Mouse (Mus musculus): ENCODE results near the gene Crtap.
"Not testable (repeated sequence)": the region's sequence is repeated elsewhere in the genome, so short reads cannot be mapped to it uniquely, and the experiment has no call there.

Gene Crtap

DNA sequence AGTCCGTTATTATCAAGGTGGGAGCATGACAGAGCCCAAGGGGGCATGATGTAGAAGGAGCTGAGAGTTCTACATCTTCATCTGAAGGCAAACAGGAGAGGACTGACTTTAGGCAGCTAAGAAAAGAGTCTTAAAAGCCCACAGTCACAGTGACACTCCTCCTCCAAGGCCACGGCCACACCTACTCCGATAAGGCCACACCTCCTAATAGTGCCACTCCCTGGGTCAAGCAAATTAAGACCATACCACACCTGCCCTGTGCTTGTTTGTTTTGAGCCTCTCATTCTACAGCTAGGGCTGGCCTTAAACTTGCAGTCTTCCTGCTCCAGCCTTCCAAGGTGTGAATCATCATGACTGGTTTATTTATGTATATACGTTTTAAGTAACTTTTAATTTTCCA lies 4.8 kb upstream of the Crtap start:
- DNase-seq (ENCODE audit: low spot score) = no peak

DNA sequence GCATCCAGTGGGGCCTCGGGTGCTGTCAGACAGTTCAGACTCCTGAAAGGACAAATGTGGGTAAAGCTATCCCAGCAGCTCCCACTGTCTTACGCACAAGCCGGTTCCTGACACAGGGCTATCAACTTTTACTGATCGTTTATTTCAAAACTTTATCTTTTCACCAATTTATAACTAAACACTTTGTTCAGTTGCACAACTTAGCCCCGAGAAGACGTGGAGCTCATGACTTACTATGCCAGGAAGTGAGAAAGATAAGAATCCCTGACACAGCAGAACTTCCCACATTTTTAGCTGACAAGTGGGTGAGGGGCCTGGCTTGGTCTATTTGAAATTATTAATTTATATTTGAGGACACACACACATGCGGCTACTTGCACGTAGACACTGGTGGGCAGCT lies 4.2 kb upstream of the Crtap start:
- no peak for DNase-seq (ENCODE audit: low spot score)

DNA sequence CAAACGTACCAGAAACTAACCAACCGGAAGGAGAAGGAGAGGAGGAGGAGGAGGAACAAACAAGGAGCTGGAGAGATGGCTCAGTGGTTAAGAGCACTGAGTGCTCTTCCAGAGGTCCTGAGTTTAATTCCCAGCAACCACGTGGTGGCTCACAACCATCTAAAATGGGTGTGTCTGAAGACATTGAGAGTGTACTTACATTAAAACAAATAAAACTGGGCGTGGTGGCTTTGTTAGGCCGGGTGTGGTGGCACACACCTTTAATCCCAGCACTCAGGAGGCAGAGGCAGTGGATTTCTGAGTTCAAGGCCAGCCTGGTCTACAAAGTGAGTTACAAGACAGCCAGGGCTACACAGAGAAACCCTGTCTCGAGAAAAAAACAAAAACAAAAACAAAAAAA lies 3.7 kb upstream of the Crtap start:
- not testable (repeated sequence) for DNase-seq (ENCODE audit: low spot score)

DNA sequence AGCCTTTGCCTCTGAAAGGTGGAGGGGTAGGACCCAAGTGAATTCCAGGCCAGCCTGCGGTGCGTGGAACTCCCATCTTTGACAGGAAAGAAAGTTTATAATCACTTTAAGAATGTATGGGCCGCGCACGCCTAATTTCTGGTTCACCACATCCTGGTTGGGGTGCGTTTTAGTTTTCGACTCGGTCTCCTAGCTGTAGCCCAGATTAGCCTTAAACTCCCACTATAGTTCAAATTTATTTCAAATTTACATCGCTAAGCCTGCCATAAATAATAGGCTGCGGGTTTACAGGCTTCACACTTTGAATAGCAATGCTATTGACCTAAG lies 237 bp upstream of the Crtap start:
- no peak for DNase-seq (ENCODE audit: low spot score)

DNA sequence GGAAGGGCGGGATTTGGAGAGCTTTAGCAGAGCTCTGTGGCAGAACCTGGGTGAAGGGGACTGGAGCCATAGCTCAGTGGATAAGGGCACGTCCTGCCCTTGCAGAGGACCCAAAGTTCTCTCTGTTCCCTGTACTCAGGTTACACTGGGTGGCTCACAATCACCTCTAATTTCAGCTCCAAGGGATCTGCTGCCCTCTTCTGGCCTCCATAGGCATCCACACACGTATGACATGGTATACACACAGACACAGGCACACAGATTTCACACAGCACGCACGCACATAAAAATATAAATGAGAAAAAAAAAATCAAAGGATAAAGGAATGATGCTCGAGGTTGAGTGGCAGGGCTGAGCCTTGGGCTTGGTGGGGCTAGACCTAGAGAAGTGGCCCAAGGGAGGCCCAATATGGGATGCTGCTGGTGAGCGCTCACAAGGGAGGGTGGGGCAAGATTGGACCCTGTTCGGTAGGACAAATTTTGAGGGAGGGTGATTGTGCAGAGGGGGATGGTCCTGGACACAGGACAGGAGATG lies 1.0 kb downstream of the Crtap start:
- peak; percentile 48 for DNase-seq (ENCODE audit: low spot score)

DNA sequence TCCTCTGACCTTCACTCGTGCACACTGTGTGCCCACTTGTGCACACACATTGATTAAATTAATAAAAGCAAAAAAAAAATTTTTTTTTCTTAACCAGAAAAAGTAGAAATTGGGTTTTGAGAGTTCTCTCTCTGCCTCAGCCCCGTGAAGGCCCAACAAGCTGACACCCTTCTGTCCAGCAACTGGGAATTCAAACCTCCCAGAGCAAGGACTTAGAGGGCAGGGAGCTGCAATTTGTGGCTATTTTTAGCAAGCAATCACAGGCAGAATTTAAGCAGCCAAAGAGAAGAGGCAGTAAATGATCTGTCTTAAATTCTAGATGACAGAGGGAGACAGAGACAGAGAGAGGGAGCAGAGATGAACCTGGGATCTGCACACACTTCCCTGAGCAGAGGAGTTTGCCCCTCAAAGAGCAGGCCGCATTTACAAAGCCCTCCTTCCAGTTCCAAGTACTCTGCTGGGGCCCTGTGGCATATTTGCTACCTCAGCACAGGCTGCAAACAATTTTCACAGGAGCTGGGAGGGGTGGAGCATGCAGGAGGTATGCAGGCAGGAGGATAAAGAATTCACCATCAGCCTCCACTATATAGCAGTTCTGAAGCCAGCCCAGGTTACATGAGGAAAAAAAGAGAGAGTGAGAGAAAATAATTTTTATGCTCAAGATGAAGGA lies 1.6 kb downstream of the Crtap start:
- DNase-seq (ENCODE audit: low spot score) = no peak

DNA sequence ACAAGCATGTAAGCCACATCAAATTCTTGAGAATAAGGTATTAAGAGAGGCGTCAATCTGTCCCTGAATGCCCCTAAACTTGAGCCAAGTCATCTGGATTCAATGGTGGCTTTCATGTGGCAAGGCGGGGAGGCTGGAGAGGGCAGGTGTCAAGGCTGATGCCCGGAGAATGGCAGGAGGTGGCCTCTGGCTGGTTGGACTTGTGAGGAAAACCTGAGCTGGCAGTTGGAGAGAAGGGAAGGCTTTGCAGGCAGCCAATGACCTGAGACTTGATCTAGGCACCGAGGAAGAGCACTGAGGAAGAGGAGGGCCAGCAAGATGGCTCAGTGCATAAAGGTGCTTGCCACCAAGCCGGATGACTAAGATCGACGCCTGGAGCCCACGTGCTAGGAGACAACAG lies 2.2 kb downstream of the Crtap start:
- DNase-seq (ENCODE audit: low spot score) = no peak

DNA sequence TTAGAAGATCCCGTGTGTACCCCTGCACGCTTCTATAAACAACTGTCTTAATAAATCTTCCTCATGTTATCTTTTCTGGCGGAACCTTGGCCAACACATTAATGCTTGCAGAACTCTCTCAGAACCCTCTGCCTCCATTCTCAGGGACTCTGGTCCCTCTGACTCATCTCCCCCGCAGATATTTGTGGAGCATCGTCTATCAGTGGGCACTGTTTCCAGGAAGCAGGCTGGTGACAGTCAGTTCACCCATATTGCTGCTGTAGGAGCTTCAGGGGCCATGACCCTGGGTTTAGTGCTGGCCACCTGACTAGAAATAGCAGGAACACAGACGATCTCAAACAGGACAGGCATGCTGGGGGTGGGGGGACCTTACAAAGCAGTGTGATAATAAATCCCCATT lies 3.4 kb downstream of the Crtap start:
- DNase-seq (ENCODE audit: low spot score) = no peak

DNA sequence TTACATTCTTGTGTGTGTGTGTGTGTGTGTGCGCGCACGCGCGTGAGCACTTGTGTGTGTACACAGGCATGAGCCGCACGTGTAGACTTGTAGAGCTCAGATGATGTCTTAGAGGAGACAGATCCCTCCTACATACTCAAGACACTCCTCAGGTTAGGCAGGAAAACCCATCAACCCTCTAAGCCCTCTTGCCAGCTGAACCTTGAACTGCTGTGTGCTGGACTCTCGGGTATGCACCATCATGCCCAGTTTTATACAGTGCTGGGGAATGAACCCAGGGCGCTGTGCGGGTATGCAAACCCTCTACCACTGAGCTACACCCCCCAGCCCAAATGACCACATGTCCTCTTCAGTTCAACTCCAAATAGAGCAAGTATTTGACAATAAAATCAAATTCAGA lies 5.3 kb downstream of the Crtap start:
- DNase-seq (ENCODE audit: low spot score) = no peak

DNA sequence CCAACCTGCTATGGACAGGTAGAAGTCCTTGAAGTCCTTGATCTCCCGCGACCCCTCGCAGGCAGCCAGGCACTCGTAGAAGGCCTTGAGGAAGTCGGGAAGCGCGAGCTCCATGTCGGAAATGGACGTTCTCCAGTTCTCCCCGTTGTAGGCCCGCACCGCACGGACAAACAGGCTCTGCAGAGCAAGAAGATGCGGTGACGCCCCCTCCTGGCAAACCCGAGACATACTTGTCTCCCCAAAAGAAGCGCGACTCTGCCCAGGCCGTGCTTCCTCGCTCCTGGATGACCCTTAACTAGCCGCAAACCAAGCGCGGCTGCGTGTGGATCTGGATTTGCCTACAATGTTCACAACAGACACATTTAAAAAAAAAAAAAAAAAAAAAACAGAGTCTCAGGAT lies 5.8 kb downstream of the Crtap start:
- no peak for DNase-seq (ENCODE audit: low spot score)

DNA sequence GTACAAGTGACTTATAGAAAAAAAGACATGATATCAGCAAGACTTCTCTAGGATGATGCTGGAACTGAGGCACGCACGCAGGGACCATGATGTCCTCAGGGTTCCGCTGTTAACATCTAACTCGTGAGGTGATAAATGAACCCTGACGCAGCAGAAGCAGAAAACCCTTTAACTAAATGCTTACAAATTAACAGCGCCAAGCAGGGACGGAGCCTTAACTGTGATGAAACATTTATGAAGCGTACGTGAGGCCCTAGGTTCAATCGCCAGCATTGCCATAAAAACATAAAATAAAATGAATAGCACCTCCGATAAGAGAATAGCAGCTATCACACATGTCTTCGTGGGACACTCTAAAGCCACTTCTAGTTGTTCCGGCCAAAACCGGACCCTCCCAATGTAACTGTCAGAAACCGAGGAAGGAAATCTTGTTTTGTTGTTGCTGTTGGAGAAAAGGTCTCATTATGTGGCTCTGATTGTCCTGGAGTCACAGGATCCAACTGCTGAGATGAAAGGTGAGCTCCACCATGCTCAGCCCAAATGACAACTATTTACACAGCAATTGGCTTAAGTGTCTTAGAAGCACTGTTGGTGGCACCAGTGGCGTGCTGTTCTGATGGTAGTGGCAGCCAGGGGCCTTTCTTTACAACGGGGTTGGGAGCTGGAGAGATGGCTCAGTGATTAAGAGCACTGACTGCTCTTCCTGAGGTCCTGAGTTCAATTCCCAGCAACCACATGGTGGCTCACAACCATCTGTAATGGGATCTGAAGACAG lies 7.4 kb downstream of the Crtap start:
- DNase-seq (ENCODE audit: low spot score) = no peak

DNA sequence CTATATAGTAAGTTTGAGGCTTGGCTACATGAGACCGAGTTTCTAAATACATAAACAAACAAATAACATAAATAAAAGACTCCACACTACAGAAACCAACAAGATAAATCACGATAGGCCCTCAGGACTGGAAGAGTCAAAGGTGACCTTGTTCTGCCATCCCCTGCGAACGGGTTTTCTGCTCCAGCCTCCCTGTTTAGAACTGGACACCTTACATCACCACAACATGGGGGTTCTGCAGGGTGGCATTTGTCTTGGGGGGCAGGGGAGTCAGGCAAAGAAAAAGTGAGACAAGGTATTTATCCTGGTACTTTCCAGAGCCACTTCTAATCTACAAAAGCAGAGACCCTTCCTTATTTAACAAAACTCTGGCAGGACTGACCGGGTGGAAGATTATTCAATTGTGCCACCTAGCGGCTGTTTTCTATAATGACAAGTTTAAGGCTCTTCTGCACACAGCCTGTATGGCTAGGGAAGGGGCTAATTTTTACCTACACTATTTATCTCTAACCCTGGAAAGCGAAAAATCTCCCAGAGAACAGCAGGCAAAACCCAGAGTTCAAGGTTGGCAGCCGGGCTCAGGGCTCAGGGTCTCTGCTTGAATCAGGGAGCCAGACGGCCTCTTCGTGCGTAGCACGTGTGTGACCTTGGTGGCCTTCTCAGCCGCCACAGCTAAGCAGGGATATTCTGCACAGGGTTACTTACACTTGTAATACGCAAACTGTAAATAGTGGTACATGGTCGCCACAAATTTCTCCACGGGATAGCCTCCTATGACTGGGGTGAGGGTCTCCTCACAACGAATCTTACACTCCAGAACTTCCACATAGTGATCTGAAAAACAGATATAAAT lies 9.4 kb downstream of the Crtap start:
- DNase-seq (ENCODE audit: low spot score) = peak; percentile 70

DNA sequence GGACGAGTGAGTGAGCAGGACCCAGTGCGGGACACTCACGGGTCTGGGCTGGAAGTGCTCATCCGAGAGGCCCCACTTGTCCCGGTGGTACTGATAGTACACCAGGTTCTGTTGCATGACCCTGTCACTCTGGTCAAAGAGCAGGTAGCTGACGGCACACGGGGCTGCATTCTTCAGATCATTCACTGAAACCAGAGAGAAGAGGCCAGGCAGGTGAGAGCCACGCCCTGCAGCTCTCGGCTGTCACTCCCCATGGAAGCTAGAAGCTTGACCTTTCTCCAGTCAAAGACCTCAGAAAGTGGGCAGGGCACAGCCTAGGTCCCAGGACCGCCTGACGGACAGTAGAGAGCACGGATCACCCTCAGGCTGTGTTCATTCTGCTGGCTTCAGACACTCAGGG lies 10.6 kb downstream of the Crtap start:
- no peak for DNase-seq (ENCODE audit: low spot score)

DNA sequence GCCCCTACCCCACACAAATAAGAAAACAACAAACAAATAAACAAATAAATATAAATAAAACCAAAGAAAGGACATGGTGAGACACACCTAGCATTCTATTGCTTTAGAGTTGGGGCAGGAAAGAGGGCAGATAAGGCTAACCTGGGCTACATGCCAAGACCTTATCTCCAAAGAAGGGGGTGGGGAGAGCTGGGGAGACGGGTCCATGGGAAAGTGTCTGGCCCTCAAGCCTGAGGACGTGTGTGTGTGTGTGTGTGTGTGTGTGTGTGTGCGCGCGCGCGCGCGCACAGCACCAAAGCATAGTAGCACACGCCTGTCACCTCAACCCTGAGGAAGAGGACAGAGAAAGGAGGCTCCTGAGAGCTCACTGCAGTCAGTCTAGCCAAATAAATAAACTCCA lies 13.3 kb downstream of the Crtap start:
- no peak for DNase-seq (ENCODE audit: low spot score)

DNA sequence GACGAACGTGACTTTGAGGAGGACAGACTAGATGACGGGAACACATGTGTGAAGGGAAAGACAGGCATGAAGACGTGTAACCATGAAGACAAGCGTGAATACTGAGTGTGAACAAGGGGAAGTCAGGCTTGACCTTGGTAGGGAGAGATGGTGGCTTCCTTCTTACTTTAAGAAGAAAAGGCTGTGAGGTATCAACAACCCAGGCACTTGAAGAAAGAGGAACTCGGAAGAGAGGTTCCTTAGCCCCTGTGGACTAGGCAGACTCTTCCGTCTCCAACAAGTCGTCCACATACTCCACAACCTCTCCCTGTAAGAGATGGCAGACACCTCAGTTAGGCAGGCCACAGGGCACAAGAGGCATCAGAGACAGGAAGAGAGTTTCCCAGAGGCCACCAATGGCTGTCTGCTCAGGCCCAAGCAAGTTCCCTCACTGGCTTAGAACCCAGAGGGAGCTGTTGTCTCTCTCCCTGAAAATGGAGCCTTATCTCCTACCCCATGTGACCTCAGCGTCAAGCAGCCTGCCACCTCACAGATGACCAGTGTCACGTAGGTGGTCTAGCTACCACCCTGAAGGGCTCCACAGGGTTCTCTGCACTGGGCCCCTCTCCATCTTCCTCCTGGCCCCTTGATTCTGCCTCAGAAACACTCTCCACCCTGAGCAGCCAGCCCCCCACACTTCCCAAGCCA lies 15.1 kb downstream of the Crtap start:
- DNase-seq (ENCODE audit: low spot score) = no peak

DNA sequence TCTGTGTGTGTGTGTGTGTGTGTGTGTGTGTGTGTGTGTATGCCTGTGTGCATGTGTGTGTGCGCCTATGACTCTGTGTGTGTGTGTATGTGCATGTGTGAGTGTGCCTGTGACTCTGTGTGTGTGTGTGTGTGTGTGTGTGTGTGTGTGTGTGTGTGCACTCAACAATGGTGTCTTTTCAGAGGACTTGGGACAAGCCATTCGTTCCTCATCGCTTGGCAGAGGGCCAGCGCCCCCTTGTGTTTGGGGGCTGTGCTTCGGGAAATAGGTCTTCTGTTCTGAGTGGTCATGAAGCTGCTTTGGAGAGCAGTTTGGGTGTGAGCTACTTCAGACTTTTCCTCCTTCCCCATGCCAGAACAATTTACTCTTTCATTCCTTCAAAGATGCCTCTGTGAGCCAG lies 18.8 kb downstream of the Crtap start:
- DNase-seq (ENCODE audit: low spot score) = peak; percentile 28

DNA sequence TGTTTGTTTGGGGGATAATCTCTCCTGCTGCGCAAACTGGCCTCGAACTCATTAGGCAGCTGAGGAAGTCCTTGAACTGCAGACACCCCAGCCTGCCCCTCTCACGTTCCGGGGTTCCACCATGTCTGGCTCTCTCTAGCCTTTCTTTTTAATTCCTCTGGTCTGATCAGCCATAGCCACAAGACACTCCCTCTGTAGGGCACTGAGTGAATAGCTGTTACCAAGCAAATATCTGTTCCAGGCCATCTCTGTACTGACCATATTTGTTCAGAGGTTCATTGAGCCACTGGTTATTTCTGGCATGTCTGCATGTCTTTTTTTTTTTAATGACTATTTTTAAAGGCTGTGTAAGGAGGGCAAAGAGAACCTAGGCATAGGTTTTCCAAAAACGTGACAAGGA lies 21.1 kb downstream of the Crtap start:
- peak; percentile 52 for DNase-seq (ENCODE audit: low spot score)

DNA sequence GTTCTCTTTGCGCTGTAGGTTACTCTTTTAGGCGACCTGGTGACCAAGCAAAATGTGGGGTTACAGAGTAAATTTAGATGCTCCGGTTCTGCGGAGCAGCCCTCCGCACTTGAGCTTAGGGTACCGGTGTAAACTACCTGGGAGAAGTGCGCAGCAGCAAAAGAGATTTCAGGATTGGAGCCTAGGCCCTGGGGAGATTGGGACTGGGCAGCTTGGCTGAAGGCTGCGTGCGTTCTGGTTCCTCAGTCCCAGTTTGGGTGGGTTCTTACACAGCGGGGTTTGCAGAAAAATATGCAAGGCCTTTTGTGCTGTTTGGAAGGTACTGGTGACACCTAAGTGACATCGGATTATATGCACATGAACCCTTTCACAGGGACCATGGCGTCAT lies 22.0 kb downstream of the Crtap start:
- DNase-seq (ENCODE audit: low spot score) = peak; percentile 12

DNA sequence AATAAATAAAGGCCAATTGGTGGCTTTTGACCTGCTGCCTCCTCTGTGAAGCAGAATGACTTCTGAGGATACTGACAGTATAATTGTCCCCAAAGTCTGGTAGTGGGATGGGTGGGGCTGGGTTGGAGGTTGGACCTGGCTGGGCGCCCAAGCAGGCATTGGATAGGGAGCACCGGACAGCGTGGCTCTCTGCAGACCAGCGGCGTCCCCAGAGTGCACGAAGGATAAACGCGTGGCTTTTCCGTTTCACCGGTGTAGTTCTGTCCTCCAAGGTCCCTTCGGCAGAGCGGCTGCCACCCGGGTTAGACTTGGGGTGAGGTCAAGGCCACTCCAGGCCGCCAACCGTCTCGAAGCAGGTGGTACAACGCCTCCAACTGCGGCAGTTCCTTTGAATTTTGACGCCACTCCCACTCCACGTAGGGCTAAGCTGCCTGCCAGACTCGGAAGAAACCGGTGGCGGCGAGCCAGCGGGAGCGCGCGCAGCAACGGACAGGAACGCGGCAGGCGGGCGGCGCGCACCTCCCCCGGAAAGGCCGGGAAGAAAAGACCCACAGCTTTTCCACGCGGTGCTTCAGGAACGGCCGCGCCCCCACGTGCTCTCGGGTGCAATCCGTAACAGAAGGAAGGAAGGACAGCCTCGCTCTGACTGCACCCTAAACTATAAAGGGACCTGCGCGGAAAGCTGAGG lies 22.5 kb downstream of the Crtap start:
- DNase-seq (ENCODE audit: low spot score) = peak; percentile 73

DNA sequence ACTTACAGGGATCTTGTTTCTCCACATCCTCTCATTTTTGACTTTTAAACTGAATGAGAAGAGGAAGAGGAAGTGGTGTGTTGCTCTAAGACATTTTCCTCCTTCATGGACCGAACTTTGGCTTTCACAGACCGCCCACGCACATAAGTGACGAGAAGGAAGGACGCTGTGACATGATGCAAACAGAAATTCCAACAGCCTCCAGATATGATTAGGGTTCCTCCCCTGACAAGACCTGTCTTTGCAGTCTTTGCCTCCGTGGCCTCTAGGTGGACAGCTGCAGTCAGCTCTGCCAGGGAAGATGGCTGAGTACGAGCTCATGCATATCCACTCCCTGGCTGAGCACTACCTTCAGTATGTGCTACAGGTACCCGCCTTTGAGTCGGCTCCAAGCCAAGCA lies 60.6 kb downstream of the Crtap start, which contains the start of gene Bcl2a1c:
Gene Bcl2a1c (plus strand): TSS at position 281 of the 400 bp plus-strand sequence.
- DNase-seq (ENCODE audit: low spot score) = not testable (repeated sequence)

DNA sequence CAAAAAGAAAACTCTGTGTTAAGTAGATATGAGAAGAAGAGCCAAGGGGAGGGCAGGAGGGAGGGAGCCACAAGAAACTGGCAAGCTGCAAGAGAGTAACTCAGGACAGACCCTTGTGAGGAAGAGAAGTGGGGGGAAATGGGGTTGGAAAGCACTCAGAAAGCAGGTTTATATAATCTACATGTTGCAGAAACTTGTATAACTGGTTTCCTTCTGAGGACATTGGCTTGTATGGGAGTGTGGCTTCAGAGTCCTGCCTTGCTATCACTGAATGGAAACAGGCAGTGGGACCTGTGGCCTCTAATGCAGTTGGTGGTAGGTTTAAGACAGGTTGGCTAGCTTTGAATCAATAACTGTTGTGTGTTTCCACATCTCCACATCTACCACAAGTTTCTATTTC lies 62.1 kb downstream of the Crtap start:
- not testable (repeated sequence) for DNase-seq (ENCODE audit: low spot score)

All from embryo, embryonic 10 days (tissue).